Mouse (Mus musculus) midbrain, embryonic 14.5 days (tissue): ENCODE measurements around the gene Parp2. TPM values are rescaled to one million over a fixed set of nuclear protein-coding genes. Genes with fewer than 3 reads are reported as not detected.

ENCODE experiments used
- ATAC-seq: fragments of 200-750 bp; cut with Nextera tagmentation; 2 replicates; pipeline ENCODE4 v1.8.0; 2017; ENCODE audit warnings: moderate number of reproducible peaks, moderate library complexity; ENCODE audit not compliant: low FRiP score, low TSS enrichment
- DNase-seq: peaks from one replicate; pipeline ENCODE4 v3.0.0-alpha.2; 2015
- H3K27ac ChIP-seq: fragments of 300-500 bp; sonication (generic); replicated peaks from 2 replicates; pipeline ENCODE4 v1.5.1; 2014; ENCODE audit warnings: mild to moderate bottlenecking, low read depth, low read length, moderate library complexity
- H3K27me3 ChIP-seq: fragments of 300-500 bp; sonication (generic); 2 replicates; pipeline ENCODE4 v1.6.1; 2014; ENCODE audit warnings: low read length, control low read depth, mixed read lengths; ENCODE audit not compliant: control insufficient read depth, insufficient read depth
- H3K36me3 ChIP-seq: fragments of 300-500 bp; sonication (generic); 2 replicates; pipeline ENCODE4 v1.6.1; 2014; ENCODE audit warnings: low read length, control low read depth; ENCODE audit not compliant: control insufficient read depth, insufficient read depth
- H3K4me1 ChIP-seq: fragments of 300-500 bp; sonication (generic); 2 replicates; pipeline ENCODE4 v1.6.1; 2014; ENCODE audit warnings: mild to moderate bottlenecking, antibody characterized with exemption, low read length, control low read depth; ENCODE audit not compliant: control insufficient read depth, insufficient read depth
- H3K4me2 ChIP-seq: fragments of 300-500 bp; sonication (generic); 2 replicates; pipeline ENCODE4 v1.6.1; 2014; ENCODE audit warnings: mild to moderate bottlenecking, low read length, moderate library complexity
- H3K4me3 ChIP-seq: fragments of 300-500 bp; sonication (generic); replicated peaks from 2 replicates; pipeline ENCODE4 v1.5.1; 2014; ENCODE audit warnings: low read depth, low read length
- H3K9ac ChIP-seq: fragments of 300-500 bp; sonication (generic); replicated peaks from 2 replicates; pipeline ENCODE4 v1.6.1; 2014; ENCODE audit warnings: mild to moderate bottlenecking, low read length, moderate library complexity
- H3K9me3 ChIP-seq: fragments of 300-500 bp; sonication (generic); 2 replicates; pipeline ENCODE4 v1.6.1; 2016; ENCODE audit warnings: low read length, control low read depth, mixed read lengths; ENCODE audit not compliant: control insufficient read depth
- WGBS: fragments of 180-500 bp; shearing (Covaris S2); extraction: QIAGEN DNeasy Blood & Tissue Kit; methylation state at CpG from one replicate; pipeline ENCODE4 v1.1.7; 2014; 5-methylcytosine and 5-hydroxymethylcytosine counted together
- polyA plus RNA-seq: library from polyadenylated mRNA; unstranded; fragments of >200 nt; fragmentation: Nextera tagmentation; extraction: Ambion mirVana; gene quantifications from 2 replicates; pipeline ENCODE4 v1.2.1, GENCODE M21; 2014

The Parp2 gene
- polyA plus RNA-seq, 1 experiment from 2014 or later: 51.2 TPM

- DNase-seq: no peak
- no peak overlapping the region for H3K27ac ChIP-seq
Measured at GRCm38 (mm10) chr14:50795261-50795935, 12.2 kb upstream of the Parp2 start.

DNA sequence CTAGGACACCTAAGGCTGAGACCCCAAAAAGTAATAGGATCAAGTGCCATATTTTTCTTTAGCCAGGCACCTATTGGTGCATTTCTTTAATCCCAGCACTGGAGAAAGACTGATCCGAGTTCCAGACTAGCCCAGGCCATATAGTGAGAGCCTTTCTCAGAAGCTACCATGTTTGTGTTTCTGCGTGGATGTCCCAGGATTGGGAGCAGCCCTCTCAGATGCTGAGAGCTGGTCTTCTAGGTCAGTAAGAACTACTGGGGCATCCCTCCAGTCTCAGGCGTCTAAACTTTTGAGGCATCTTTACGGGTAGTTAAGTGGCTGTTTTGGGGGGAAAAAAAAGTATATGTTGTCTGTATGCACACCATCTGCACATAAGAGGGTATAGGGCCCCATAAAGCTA is 11.7 kb upstream of the Parp2 start:
- H3K4me2 ChIP-seq: no peak overlapping the region
- WGBS: 91% methylated on average over 4 of the region's 4 CpGs
- H3K4me3 ChIP-seq: no peak overlapping the region
- H3K9ac ChIP-seq: no peak overlapping the region
- H3K27me3 ChIP-seq: no peaks in the 10 kb centered on the region
- no peaks in the 10 kb centered on the region for H3K4me1 ChIP-seq
- ATAC-seq: no peak
- no peak for DNase-seq
- no peaks in the 10 kb centered on the region for H3K36me3 ChIP-seq
- H3K9me3 ChIP-seq: no peaks in the 10 kb centered on the region
- H3K27ac ChIP-seq: no peak overlapping the region

More at GRCm38 (mm10) chr14:50795261-50795935, 12.2 kb upstream of the Parp2 start:
- ATAC-seq: no peak
- Histone ChIP-seq H3K9ac (no peak overlapping the region), H3K4me2 (no peak overlapping the region), H3K36me3 (no peaks in the 10 kb centered on the region), H3K9me3 (no peaks in the 10 kb centered on the region), H3K4me1 (no peaks in the 10 kb centered on the region), H3K27me3 (no peaks in the 10 kb centered on the region), H3K4me3 (no peak overlapping the region)
- WGBS: 94% methylated on average over 24 of the region's 24 CpGs

GRCm38 (mm10) chr14:50796464-50796863 is 11.2 kb upstream of the Parp2 start:
- WGBS: 82% methylated on average over 1 of the region's 1 CpGs

DNA sequence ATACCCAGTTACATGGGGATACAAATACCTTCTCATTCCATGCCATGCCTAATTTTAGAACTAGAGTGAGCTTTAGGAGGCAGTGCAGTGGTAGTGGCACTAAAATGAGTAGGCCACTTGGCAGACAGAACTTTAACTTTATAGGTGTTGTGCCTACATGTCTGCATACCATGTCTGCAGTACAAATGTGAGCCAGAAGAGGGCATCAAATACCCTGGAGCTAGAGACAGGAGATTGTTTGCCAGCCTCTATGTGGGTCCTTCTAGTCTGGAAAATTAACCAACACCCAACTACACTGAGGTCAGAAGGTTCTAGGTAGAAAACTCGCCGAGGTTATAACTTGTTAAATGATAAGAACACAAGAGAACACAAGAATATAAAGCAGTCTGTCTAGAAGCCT is 9.1 kb upstream of the Parp2 start:
- no peak overlapping the region for H3K9ac ChIP-seq
- peak; percentile 24 for DNase-seq
- ATAC-seq: no peak
- H3K27me3 ChIP-seq: no peaks in the 10 kb centered on the region
- H3K27ac ChIP-seq: no peak overlapping the region
- 58% methylated on average over 2 of the region's 2 CpGs for WGBS
- no peak overlapping the region for H3K4me3 ChIP-seq
- H3K4me1 ChIP-seq: no peaks in the 10 kb centered on the region
- no peaks in the 10 kb centered on the region for H3K36me3 ChIP-seq
- H3K4me2 ChIP-seq: no peak overlapping the region
- no peaks in the 10 kb centered on the region for H3K9me3 ChIP-seq

More at GRCm38 (mm10) chr14:50796464-50796863, 11.2 kb upstream of the Parp2 start:
- H3K4me1 ChIP-seq: no peaks in the 10 kb centered on the region
- no peak overlapping the region for H3K9ac ChIP-seq
- no peak overlapping the region for H3K27ac ChIP-seq
- no peaks in the 10 kb centered on the region for H3K9me3 ChIP-seq
- ATAC-seq (no peak), DNase-seq (no peak)
- no peaks in the 10 kb centered on the region for H3K27me3 ChIP-seq
- no peak overlapping the region for H3K4me2 ChIP-seq
- H3K4me3 ChIP-seq: no peak overlapping the region
- no peaks in the 10 kb centered on the region for H3K36me3 ChIP-seq

- H3K36me3 ChIP-seq: no peaks in the 10 kb centered on the region
- H3K9me3 ChIP-seq: no peaks in the 10 kb centered on the region
- ATAC-seq (no peak; the same call in 1 of the 2 replicates), DNase-seq (peak; percentile 86)
- no peak overlapping the region for H3K9ac ChIP-seq
- no peak overlapping the region for H3K27ac ChIP-seq
- no peaks in the 10 kb centered on the region for H3K4me1 ChIP-seq
- 4% methylated on average over 3 of the region's 3 CpGs for WGBS
- H3K27me3 ChIP-seq: no peaks in the 10 kb centered on the region
- no peak overlapping the region for H3K4me3 ChIP-seq
- no peak overlapping the region for H3K4me2 ChIP-seq
Measured at GRCm38 (mm10) chr14:50799502-50800259, 8.0 kb upstream of the Parp2 start.

- Histone ChIP-seq H3K4me2 (no peak overlapping the region), H3K9me3 (no peaks in the 10 kb centered on the region), H3K9ac (no peak overlapping the region), H3K27me3 (no peaks in the 10 kb centered on the region), H3K4me3 (no peak overlapping the region), H3K36me3 (no peaks in the 10 kb centered on the region), H3K27ac (no peak overlapping the region), H3K4me1 (no peaks in the 10 kb centered on the region)
- WGBS: 89% methylated on average over 6 of the region's 6 CpGs
- DNase-seq (no peak), ATAC-seq (no peak)
Measured at GRCm38 (mm10) chr14:50802441-50802840, 5.2 kb upstream of the Parp2 start.

DNA sequence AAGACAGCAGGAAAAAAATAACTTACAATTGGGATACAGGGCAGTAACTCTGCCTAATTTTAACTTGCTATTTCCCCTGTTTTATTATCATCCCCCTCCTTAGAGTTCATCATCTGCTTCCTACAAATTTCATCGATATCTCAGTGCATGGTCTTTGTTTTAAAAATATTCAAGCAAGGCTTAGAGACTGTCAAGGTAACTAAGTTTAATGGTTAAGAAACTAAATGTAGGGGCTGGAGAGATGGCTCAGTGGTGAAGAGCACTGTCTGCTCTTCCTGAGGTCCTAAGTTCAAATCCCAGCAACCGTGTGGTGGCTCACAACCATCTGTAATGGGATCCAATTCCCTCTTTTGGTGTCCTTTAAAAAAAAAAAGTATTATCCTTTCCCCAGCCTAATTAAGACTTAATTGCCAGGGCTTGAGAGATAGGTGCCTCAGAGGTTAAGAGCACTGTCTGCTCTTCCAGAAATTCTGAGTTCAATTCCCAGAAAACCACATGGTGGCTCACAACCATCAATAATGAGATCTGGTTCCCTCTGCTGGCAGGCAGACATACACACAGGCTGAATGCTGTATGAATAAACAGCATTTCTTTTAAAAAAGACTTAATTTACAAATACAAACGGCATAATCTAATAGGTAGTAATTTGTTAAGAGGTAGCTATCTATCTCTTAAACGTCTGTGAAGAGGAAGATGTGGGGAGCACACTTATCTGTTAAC is 4.6 kb upstream of the Parp2 start:
- no peaks in the 10 kb centered on the region for H3K4me1 ChIP-seq
- ATAC-seq (no peak), DNase-seq (peak; percentile 63)
- no peaks in the 10 kb centered on the region for H3K36me3 ChIP-seq
- no peak overlapping the region for H3K27ac ChIP-seq
- no peaks in the 10 kb centered on the region for H3K9me3 ChIP-seq
- 65% methylated on average over 4 of the region's 4 CpGs for WGBS
- H3K9ac ChIP-seq: no peak overlapping the region
- no peak overlapping the region for H3K4me2 ChIP-seq
- H3K4me3 ChIP-seq: no peak overlapping the region
- no peaks in the 10 kb centered on the region for H3K27me3 ChIP-seq

DNA sequence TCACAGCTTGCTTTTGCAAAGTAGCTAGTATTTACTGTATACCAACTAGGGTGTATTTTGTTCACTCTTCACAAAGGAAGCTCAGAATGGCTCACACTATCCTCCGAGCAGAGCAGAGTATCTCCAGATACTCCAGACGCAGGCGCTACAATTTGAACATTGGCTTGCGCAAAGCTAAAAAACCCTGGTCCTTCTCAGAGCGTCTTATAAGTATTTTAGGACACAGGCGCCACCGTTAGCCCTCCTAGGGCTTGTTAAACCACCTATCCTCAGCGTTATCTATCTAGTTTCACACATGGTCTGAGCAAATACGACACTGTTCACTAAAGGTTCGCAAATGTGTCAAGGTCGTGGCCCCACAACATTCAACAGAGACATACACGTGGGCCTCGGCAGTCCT is 3.0 kb upstream of the Parp2 start:
- H3K4me1 ChIP-seq: no peaks in the 10 kb centered on the region
- H3K4me3 ChIP-seq: no peak overlapping the region
- no peak overlapping the region for H3K9ac ChIP-seq
- no peak for ATAC-seq
- H3K36me3 ChIP-seq: no peaks in the 10 kb centered on the region
- WGBS: 77% methylated on average over 13 of the region's 13 CpGs
- no peaks in the 10 kb centered on the region for H3K27me3 ChIP-seq
- DNase-seq: no peak
- H3K9me3 ChIP-seq: no peaks in the 10 kb centered on the region
- no peak overlapping the region for H3K4me2 ChIP-seq
- no peak overlapping the region for H3K27ac ChIP-seq
